Mouse (Mus musculus) spleen, adult 18-20 months (tissue): ENCODE results near the gene Atf6.

Source experiments
- DNase-seq, 2 experiments: peaks; one replicate each; pipeline ENCODE4 v3.0.0; 2022; ENCODE audit warnings: mixed read lengths in 2 of 2

Atf6 gene

GRCm38 (mm10) chr1:170655280-170655917 is 212.2 kb downstream of the Atf6 start:
- no peak for DNase-seq
